Mouse (Mus musculus) adrenal gland, postnatal 25 days (tissue): ENCODE measurements around the gene Ntpcr. TPM values are rescaled to one million over a fixed set of nuclear protein-coding genes. Genes with fewer than 3 reads are reported as not detected.

Source experiments
- DNase-seq: peaks from one replicate; pipeline ENCODE4 v3.0.0; 2021; ENCODE audit warnings: mixed read lengths
- total RNA-seq: library from RNA; stranded (reverse); gene quantifications from 2 replicates; pipeline ENCODE4 v1.2.3, GENCODE M21; 2021

The Ntpcr gene
- total RNA-seq, 1 experiment from 2014 or later, result 25.7 TPM

GRCm38 (mm10) chr8:125726143-125726542, 3.6 kb upstream of the Ntpcr start:
- no peak for DNase-seq

DNA sequence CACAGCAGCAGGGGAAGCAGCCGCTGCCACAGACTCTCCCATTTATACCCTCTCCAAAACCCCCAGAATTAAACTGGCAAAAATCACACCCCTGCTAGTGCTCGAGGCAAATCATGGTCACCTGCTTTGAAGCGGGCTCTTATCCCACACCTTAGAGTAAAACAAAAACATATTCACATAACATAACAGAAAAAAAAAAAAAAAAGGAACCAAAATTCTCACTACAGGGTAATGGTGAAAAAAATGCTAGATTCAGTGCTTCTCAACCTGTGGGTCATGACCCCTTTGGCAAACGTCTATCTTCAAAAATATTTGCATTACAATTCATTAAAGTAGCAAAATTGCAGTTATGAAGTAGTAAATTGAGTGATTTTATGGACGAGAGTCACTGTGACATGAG, 2.8 kb upstream of the Ntpcr start:
- DNase-seq, result no peak

- no peak for DNase-seq
Measured at GRCm38 (mm10) chr8:125727797-125728196, 2.0 kb upstream of the Ntpcr start.

- DNase-seq, result peak; percentile 94
Measured at GRCm38 (mm10) chr8:125733964-125734956, 4.5 kb downstream of the Ntpcr start.

DNA sequence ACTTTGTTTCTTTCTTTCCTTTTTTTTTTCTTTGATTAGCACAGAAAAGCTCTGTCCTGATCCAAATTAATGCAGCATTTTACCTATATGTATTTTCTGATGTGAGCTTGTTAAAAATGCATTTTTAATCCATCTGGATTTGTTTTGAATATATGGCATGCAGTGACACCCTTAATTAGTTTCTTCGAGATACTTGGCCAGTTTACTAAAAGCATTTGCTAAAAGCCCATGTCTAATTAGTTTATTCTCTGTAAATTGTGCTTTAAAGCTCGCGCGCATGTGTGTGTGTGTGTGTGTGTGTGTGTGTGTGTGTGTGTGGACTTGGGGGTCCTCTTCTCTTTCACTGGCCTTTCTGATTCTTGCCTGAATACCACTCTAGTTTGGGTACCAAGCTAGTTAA, 9.2 kb downstream of the Ntpcr start:
- DNase-seq, result no peak

GRCm38 (mm10) chr8:125740655-125741054, 10.9 kb downstream of the Ntpcr start:
- no peak for DNase-seq

- DNase-seq, result no peak
Measured at GRCm38 (mm10) chr8:125741377-125741776, 11.6 kb downstream of the Ntpcr start.

- DNase-seq, result no peak
Measured at GRCm38 (mm10) chr8:125741855-125742254, 12.1 kb downstream of the Ntpcr start.

- DNase-seq, result peak; percentile 16
Measured at GRCm38 (mm10) chr8:125742406-125742805, 12.6 kb downstream of the Ntpcr start.

GRCm38 (mm10) chr8:125744914-125745576, 15.3 kb downstream of the Ntpcr start:
- DNase-seq, result no peak

GRCm38 (mm10) chr8:125747390-125747789, 17.6 kb downstream of the Ntpcr start:
- no peak for DNase-seq

- no peak for DNase-seq
Measured at GRCm38 (mm10) chr8:125750846-125751245, 21.1 kb downstream of the Ntpcr start.

DNA sequence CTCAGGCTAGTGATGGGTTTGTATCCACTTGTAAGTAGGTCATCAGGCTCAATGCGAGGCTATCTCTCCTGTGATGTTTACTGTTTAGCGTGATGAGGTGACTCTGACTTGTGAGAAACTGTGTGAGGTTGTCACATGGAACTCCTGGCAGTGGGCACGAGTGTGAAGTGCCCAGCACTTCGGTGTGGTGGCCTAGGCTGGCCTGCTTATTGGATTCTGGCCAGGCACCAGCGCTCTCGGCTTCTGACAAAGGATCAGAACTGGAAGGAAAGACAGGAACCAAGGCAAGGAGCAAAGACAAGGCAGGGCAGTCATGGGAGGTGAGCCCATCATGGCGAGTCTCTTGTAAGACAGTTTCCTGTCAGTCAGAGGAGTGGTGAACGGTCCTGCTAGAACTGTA, 26.1 kb downstream of the Ntpcr start:
- DNase-seq, result no peak

GRCm38 (mm10) chr8:125756391-125757105, 26.8 kb downstream of the Ntpcr start:
- DNase-seq, result no peak

GRCm38 (mm10) chr8:125757106-125757496, 27.3 kb downstream of the Ntpcr start:
- DNase-seq, result no peak

- peak; percentile 46 for DNase-seq
Measured at GRCm38 (mm10) chr8:125759022-125759421, 29.3 kb downstream of the Ntpcr start.

DNA sequence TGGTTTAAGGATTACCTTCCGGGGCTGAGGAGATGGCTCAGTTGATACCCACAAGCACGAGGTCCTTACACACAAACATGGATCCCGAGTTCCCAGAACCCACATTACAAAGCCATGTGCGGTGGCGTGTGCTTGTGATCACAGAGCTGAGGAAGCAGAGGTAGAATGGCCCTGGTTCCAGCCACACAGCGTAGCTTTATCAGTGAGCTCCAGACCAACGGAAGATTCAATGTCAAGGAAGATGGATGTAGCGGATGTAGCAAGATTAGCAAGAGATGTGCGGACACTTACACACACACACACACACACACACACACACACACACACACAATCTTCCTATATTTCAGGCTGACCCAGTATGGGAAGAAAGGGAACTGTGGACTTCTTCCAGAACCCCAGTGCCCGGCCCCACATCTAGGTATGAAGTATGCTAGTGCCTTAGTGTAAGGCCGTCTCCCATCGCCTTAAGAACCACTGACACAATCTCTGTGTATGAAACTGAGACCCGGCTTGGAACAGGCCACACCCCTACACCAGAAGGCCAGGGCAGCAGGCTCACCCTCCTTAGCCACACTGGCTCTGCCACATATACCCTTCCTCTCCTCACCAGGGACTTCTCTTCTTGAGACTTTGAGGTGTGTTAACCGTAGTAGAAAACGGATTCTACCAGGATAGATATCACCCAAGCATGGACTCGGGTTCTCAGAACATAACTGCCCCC, 33.5 kb downstream of the Ntpcr start:
- no peak for DNase-seq

DNA sequence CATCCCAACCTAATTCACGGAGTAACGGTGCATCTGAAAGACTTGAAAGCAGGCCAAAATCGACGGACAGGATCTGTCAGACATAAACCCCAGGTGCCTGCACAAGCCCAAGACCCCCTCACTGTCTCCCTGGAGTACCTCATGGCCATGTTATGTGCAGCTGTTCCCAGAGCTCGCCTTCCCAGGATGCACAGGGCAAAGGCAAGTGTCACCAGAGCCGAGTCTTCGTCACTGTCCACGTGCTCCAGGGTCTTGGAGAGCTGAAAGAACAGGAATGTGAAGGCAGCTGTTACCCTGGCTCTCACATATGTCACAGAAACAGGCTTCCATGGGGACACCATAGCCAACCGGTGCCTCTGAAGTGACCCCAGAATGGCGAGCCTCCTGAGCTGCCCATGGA, 38.3 kb downstream of the Ntpcr start:
- DNase-seq, result no peak

DNA sequence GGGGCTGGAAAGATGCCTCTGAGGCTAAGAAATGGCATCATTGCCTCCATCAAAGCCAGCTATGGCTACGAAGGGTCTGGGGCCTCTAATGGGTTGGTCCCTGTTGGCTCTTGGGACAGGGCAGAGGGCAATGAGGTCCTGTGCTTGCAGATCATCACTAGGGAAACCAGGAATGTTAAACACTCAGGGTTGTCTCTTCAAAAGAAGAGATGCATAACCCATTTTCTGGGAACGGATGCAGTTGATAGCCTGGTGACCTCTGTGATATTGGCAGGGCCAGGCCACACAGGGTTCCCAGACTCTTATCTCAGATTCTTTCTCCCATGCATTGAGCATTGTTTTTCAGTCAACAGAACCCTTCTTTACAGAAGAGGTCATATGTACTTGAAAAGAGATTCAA, 42.5 kb downstream of the Ntpcr start:
- DNase-seq, result no peak

DNA sequence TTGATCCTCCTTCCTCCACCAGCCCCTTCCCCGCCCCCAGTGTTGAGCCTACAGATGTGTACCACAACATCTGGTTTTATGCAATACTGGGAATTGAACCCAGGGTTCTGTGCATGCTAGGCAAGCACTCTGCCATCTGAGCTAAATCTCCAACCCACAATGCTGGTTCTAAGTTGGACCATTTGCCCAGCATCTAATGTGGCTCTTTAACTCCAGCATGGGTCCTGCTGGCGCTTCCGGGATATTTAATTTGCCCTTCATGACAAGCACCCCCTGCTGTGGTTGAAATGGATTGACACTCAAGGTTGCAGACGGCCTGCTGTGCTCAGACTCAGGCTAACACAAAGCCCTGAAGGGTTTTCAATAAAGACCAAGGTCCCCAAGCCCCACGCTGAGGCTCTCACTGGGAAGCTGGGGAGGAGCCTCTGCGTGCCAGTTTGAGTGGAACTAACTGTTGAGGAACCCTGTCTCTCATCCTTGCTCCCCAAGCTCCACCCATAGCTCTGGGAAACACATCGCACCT, 43.6 kb downstream of the Ntpcr start:
- DNase-seq, result no peak

DNA sequence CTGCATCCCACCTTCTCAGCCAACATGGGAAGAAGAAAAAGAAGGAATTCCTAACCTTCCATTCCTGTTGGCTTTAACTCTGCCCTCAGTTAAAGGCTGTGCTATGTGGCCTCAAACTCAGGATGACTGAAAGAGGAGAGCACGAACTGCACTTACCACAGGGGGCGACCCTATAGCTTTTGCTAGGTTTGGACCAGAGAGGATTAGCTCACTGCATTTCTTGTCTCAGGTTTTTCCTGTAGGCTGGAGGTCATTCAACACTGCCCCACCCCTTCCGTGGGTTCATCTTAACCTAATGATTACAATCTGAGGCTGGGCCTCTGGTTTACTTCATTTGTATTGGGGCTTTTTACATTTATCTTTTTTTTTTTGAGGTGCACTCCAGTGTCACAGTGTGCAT, 45.3 kb downstream of the Ntpcr start:
- DNase-seq, result no peak

DNA sequence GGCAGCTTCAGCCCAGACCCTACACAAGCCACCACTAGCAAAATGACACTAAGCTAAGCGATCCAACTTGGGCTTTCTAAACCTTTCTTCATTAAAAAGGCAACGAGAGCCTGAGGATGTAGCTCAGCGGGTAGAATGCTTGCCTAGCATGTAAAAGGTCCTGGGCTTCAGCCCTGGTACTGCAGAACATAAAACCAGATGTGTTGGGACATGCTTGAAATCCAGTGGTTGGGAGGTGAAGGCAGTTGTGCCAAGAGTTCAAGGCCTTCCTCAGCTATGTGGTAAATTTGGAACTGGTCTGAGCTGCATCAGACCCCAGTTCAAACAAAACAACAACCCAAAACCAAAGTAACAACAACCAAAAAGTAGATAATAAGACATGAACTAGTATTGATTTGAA, 46.6 kb downstream of the Ntpcr start:
- no peak for DNase-seq
